Mouse (Mus musculus) adrenal gland, postnatal 25 days (tissue): ENCODE data around the gene Tmc4. TPM values are rescaled to one million over a fixed set of nuclear protein-coding genes. Genes with fewer than 3 reads are reported as not detected.
A peak's percentile ranks its signal among the peaks of the same experiment; 100 is the strongest.

Source experiments
- DNase-seq: peaks from one replicate; pipeline ENCODE4 v3.0.0; 2021; ENCODE audit warnings: mixed read lengths
- microRNA-seq, 2 experiments: library from miRNA; unstranded; fragments of <30 nt; microRNA quantifications; one replicate each; pipeline ENCODE4 v1.2.0; 2021
- total RNA-seq: library from RNA; stranded (reverse); gene quantifications from 2 replicates; pipeline ENCODE4 v1.2.3, GENCODE M21; 2021

The Tmc4 gene
- total RNA-seq, 1 experiment from 2014 or later, result 20.1 TPM

- DNase-seq, result no peak
These were observed 46.9 kb downstream of the Tmc4 start for GRCm38 (mm10) chr7:3630478-3630815.

GRCm38 (mm10) chr7:3629543-3630477 is 47.5 kb downstream of the Tmc4 start, which contains the start of the genes Tfpt and Prpf31:
TSS of gene Tfpt (minus strand) at chr7:3629929.
TSS of gene Prpf31 (plus strand) at chr7:3629985.
- DNase-seq, result peak; percentile 83

- DNase-seq, result no peak
These were observed 48.3 kb downstream of the Tmc4 start for GRCm38 (mm10) chr7:3629030-3629429.

GRCm38 (mm10) chr7:3617242-3617995 is 59.9 kb downstream of the Tmc4 start, which contains the start of gene Ndufa3:
TSS of gene Ndufa3 (plus strand) at chr7:3617373.
- peak; percentile 85 for DNase-seq

- no peak for DNase-seq
These were observed 60.7 kb downstream of the Tmc4 start for GRCm38 (mm10) chr7:3616389-3617241.

GRCm38 (mm10) chr7:3616057-3616388 is 61.3 kb downstream of the Tmc4 start, which contains the start of gene Oscar:
TSS of gene Oscar (minus strand) at chr7:3616157.
- DNase-seq, result no peak

Small RNAs within 50 kb of the gene (microRNA-seq; reads per million reads assigned to microRNA genes)
- gene Mir3572, result 3.8 to 4.3 reads per million in 2 experiments

Other genes with a start within 250 kb of the Tmc4 start
- gene Tarm1, start 174.9 kb downstream of the Tmc4 start, total RNA-seq, result 1.0 and 1.2 TPM in 2 replicates
- 0.39 TPM in 1 of 2 replicates, not detected in the other for gene Oscar, start 61.4 kb downstream of the Tmc4 start, total RNA-seq
- 484 and 641 TPM in 2 replicates for gene Ndufa3, start 60.2 kb downstream of the Tmc4 start, total RNA-seq
- 22.8 and 24.4 TPM in 2 replicates for gene Tfpt, start 47.6 kb downstream of the Tmc4 start, total RNA-seq
- 42.0 and 46.4 TPM in 2 replicates for gene Prpf31, start 47.6 kb downstream of the Tmc4 start, total RNA-seq
- 71.6 and 75.9 TPM in 2 replicates for gene Cnot3, start 32.3 kb downstream of the Tmc4 start, total RNA-seq
- 16.2 and 17.1 TPM in 2 replicates for gene Leng1, start 11.7 kb downstream of the Tmc4 start, total RNA-seq
- gene Tsen34, start 15.3 kb upstream of the Tmc4 start, total RNA-seq, result 96.6 and 122 TPM in 2 replicates
- 76.1 and 85.5 TPM in 2 replicates for gene Mboat7, start 16.0 kb upstream of the Tmc4 start, total RNA-seq
- 939 and 948 TPM in 2 replicates for gene Rps9, start 26.4 kb upstream of the Tmc4 start, total RNA-seq
- 0.76 and 0.85 TPM in 2 replicates for gene Pirb, start 42.8 kb upstream of the Tmc4 start, total RNA-seq
- 0.30 TPM in 1 of 2 replicates, not detected in the other for gene Gm15448, start 148.1 kb upstream of the Tmc4 start, total RNA-seq
- gene Pira2, start 167.5 kb upstream of the Tmc4 start, total RNA-seq, result 0.81 TPM in 1 of 2 replicates, not detected in the other
- gene Gm14548, start 220.6 kb upstream of the Tmc4 start, total RNA-seq, result not detected in 2 replicates
- 0.24 and 0.48 TPM in 2 replicates for gene Lilra6, start 237.9 kb upstream of the Tmc4 start, total RNA-seq